Mouse (Mus musculus) left cerebral cortex, postnatal 10 days (tissue): ENCODE data around the gene 1700016K19Rik. TPM values are rescaled to one million over a fixed set of nuclear protein-coding genes. Genes with fewer than 3 reads are reported as not detected.

ENCODE experiments used
- DNase-seq, 2 experiments: peaks; one replicate each; pipeline ENCODE4 v3.0.0; 2021 to 2022; ENCODE audit warnings: low spot score in 2 of 2, mixed read lengths in 1 of 2; ENCODE audit errors: extremely low spot score in 1 of 2
- intact Hi-C: fragments of 180-260 bp; cut with DNase I; formaldehyde crosslinking; loops from one replicate; pipeline ENCODE4 v1.15.1; 2025
- total RNA-seq, 2 experiments: library from RNA; stranded (reverse); gene quantifications; 2 replicates each; pipeline ENCODE4 v1.2.3; 2021

1700016K19Rik gene
- 1 to 10 TPM; 4.5 to 6.2 TPM for total RNA-seq

DNA sequence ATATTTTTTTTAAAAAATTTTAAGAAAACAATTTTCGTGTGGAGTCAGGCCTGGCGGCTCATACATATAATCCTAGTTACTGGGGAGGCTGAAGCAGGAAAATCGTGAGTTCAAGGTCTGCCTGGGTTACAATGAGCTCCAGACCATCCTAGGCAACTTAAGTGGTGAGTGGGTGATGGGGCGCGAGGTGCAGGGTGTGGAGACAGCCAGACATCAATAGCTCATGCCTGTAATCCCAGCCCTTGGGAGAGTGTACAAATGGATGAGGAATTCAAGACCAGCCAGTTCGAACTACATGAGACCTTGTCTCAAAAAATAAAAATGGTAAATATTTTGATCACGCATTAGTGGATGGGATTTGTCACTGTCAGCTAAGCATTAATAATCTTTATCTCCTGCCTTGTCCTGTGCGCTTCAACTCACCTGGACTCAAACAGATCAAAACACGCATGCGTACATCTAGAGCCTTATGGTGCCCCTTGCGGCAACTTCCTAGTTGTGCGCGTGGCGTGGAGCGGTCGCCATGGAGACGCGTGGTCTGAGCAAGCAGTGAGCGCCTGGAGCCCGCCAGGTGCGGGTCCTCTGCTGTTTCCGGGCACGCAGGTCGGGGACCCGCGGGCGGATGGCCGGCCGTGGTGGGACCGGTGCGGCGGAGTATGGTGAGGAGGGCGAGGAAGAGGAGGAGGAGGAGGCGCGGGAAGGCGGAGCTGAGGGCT, at the start of gene 1700016K19Rik:
TSS of gene 1700016K19Rik (plus strand) at position 473 of the 716 bp plus-strand sequence.
- intact Hi-C loops = no loop called here
- DNase-seq = peak; percentile 80 to 89

DNA sequence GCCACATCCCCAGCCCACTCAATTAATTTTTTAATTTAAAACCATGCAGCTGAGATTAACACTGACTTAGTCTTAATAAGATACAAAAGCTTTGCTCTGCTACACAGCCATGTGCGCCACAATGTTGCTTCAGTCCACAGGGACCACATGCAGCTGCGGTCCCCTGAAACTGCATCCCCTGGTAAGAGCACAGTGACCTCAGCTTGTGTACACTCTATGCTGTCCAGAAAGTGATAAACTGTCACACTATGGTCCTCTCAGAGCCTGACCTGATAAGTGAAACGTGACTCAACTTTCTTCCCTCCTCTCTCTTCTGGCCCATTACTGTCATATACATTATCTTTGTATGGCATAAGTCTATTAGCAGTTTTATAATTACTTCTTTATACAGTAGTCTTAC, 49.3 kb upstream of the 1700016K19Rik start:
- no peak for DNase-seq
- intact Hi-C loops = no loop called here

DNA sequence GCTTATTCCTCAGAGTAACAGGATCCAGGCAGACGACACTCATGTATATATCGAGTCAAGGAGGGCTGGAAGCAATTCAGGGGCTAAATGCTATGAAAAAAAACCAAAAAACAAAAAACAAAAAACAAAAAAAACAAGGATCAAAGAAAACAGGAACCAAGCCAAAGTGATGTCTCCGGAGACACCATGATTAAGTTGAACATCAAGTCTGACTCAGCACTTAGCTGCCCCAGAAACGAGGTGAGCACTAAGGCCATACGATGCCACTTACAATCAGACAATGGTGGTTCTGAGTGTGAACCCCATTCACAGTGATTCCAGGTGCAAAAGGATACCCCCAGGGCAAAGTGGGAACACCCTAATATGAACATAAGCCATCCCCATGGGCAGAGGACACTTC, 47.8 kb upstream of the 1700016K19Rik start:
- intact Hi-C loops = no loop called here
- no peak for DNase-seq

DNA sequence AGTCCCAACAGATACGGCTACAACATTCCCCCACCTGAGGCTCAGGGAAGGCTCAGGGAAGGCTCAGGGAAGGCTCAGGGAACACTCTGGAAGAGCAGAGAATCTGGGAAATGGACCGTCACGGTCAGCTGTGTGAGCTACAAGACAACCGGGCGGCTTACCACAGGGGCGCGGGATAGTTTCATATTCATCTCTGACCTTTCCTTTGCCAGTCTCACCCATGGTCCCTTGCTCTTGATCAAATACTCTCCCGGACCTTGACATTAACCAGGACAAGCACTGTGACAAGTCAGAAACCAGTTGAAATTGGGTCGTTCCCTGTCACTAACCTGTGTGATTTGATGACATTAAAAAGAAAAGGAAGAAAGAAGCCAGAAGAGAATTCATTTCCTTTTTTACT, 44.8 kb upstream of the 1700016K19Rik start:
- intact Hi-C loops = no loop called here
- DNase-seq = no peak

DNA sequence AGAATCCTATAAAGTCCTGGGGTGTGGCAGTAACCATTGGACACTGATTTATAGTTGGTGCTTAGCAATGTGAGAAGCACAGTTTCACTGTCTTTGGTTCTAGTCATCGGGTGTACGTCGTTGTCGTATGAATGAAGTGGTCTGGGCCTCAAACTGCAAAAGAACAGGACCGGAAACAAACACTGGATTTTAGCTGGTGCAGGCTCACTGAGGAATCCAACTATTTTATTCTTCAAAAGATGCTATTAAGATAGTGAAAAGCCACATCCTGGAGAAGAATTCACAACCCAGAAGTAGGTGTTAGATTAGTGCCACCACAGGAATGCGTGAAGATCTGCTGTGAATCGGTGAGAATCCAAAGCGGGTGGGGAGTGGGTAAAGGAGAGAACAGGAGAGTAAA, 43.1 kb upstream of the 1700016K19Rik start:
- DNase-seq = no peak
- intact Hi-C loops = no loop called here

DNA sequence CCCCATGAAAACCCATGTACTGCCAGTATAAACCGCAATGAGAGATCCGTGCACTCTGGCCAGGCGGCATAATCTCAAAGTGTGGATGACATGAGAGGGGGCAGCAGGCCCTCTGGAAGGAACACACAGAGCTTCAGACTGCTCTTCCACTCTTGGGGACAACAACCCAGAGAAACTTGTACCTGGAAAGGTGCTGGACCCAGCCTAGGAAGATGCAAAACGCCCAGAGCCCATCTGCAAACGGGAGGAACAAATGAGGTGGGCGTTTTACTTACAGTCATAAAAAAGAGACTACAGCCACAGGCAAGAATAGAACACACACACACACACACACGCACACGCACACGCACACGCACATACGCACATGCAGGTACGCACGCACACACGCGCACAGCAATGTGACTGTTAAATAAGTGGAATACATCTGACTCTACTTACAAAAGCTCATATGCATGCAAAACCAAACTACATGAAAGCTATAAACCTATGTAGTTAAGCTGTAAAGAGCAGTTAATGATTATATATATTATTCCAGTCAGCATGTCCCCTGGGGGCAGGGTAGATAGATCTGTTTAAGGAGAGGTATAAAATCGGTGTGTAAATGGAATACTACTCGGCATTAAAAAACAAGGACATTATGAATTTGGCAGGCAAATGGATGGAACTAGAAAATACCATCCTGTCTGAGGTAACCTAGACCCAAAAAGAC, 42.4 kb upstream of the 1700016K19Rik start:
- intact Hi-C loops = no loop called here
- DNase-seq = no peak

DNA sequence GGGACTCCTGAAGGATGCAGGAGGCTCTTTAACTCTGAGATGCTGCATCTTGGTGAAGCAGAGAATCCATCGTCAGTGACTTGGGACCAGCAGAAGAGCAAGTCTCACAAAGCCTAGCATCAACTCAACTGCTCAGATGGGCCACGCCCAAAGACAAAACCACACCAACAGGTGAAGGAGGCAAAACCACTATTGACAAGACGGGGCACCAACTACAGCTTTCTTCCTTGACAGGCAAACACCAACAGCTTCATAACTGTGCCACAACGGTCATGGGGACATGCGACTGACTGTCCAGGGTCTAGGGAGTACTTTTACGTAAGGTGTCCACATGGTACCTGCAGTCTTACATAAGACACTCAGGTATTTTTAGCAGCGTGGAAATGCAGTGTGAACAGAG, 37.9 kb upstream of the 1700016K19Rik start:
- intact Hi-C loops = no loop called here
- no peak for DNase-seq

DNA sequence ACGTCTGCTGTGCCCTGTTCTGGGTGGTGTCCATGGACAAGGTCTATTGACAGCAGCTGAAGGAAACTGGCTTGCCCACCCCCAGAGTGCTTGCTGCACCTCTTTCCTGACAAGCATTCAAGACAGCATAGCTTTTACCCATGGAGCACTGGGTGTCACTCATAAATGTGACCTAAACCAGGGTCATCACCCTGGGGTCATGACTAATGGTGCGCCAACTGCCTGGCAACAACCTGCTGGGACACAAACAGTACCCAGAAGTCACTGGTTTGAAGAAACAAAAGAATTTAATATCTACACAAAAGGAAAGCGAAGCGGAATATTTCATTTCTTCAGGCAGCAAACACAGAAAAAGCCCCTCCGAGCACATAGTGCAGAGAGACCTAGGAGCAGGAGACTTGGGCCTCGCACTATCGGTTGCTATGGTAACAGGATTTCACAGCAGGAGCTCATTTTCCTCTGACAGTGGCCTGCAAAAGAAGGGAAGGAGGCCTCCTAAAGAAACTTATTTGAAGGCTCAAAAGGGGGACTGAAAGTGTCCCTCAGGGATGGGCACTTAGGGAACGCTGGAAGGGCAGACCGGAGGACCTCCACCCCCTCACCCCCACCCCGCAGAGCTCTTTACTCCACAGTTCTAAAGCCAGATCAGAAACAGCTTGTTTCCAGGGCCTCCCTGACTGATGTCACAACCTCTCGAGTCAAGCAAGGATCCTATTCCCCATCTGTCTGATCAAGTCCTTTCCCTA, 35.8 kb upstream of the 1700016K19Rik start:
- intact Hi-C loops = no loop called here
- DNase-seq = peak; percentile 42 to 48

DNA sequence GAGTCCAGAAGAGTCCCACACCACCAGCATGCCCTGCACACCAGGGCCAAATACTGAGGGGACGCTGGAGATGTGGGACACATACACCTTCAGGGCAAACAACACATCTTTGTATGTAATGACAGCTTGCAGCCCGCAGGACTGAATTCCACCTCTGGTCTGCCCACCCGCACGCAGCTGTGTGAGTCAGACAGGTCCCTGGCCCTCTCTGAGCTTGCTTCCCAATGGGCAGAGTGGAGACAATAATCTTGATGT, 35.3 kb upstream of the 1700016K19Rik start:
- intact Hi-C loops = no loop called here
- DNase-seq = no peak

DNA sequence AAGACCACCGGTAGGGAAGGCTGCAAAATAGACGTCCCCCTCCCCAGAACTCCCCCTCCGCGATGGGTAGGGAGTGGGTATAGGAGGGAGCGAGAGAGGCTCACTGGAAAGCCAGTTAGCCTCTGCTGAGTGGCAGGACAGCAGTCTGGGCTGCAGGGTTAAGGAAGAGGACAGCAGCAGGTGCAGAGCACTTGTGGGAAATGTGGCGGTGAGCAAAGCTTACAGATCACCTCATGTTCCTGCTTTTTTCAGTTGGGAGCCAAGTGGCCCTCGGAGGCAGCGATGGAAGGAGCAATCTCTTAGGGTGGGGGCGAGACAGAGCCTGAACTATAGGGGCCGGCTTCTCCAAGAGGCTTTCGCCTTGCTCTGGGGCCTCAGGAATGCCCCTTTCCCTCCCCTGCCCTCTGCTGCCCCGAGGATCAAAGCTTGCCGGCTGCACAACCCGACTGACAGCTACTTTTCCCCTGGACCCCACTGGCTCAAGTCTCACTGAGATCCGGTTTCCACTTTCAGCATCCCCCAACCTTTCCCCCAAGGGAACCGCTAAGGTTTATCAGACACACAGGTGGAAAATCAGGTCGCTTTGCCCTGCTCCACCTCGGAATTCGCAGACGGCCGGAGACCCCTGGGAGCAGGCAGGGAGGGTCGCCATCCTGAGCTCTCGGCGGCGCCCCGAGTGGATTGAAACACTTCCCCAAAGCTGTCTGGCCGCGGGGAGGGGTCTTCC, 33.9 kb upstream of the 1700016K19Rik start:
- intact Hi-C loops = loop anchor here (2.0 to 5.0 kb wide), 2 partner anchors 53 to 184 kb away; no protein-coding TSS in a partner anchor
- DNase-seq = no peak

DNA sequence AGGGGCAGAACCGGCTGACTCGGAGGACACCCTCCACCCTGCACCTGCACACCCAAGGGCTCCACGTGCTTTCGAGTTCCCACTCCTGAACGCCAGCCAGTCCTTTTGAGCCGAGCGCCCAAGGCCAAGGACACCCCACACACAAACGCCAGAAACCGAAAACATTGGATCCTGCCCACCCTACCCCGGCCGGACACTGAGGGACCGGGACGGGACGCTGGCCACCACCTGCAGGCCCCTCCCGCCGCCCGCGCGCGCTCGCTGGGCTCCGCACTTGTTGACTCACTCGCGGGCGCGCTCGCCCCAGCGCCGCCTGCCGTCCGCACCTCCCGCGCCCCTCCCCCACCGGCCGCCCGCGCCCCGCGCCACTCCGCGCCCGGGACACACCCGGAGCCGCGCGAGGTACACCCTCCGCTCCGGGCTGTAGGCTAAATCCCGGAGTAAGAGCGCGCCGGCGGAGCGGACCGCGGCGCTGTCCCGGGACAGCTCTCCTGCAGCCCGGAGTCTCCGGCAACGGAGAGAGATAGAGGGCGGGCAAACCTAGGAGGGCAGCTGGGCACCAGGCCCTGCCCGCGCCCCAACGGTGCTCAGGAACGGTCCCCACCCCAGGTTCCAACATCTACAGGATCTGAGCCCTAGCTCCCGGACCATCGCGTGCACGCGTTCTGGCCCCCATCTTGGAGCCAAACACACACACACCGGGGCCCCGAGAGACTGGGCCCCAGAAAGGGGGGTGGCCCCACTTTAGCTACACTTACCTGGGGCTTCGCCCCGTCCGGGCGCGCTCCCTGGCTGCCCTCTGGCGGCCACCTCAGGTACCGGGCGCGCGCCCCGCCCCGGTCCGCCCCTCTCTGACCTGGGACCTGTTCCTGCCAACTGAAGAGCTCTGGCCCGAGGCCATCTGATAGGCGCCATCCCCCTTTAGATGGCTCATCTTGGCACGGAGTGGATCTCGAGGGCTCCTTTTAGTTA, 33.0 kb upstream of the 1700016K19Rik start:
- DNase-seq = peak; percentile 20 to 89
- intact Hi-C loops = loop anchor here (2.0 to 5.0 kb wide), 2 partner anchors 54 to 184 kb away; no protein-coding TSS in a partner anchor

DNA sequence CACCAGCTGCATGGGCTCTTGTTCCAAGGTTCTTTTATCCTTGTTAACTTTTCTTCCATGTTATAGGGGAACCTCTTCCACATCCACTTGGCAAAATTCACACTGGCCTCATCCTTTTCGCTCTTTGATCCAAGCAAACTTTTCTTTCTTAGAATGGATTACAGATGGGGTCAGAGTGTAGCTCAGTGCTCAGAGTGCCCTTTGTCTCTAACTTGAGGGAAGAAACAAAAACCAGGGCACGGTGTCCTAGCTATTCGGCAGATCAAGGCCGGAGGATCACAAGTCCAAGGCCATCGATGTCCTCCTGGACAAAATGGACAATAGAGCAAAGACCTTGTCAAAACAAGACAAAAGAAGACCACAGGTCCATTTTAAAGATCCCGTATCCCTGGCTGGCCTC, 31.0 kb upstream of the 1700016K19Rik start:
- intact Hi-C loops = loop anchor here (5.0 kb wide), 1 partner anchor 186 kb away; no protein-coding TSS in a partner anchor
- no peak for DNase-seq

DNA sequence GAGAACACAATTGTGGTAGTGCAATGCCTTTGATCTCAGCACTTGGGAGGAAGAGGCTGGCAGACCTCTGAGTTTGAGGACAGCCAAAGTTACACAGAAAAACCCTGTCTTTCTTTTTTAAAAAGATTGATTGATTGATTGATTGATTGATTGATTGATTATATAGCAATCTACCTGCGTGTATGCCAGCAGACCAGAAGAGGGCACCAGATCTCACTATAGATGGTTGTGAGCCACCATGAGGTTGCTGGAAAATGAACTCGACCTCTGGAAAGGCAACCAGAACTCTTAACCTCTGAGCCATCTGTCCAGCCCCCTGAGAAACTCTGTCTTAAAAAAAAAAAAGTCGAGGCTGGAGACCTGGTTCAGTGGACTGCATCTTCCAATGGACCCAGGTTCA, 29.1 kb upstream of the 1700016K19Rik start:
- DNase-seq = no peak
- intact Hi-C loops = no loop called here

DNA sequence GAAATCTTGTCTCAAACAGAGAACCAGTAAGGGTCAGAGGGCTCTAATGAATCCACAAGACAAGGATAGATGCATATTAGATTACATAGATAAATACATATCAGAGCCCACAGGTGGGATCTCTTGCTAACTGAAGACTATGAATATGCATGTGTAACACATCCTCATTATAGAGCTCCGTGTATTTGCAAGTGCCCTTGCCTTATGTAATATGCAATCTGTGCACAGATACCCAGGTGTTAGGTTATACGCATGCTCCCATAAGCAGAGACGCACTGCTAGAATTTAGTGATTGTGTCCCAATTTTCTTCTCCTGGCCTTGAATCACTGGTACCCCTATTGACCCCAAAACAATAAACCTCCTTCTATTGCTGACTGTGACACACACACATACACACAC, 27.5 kb upstream of the 1700016K19Rik start:
- DNase-seq = no peak
- intact Hi-C loops = no loop called here

DNA sequence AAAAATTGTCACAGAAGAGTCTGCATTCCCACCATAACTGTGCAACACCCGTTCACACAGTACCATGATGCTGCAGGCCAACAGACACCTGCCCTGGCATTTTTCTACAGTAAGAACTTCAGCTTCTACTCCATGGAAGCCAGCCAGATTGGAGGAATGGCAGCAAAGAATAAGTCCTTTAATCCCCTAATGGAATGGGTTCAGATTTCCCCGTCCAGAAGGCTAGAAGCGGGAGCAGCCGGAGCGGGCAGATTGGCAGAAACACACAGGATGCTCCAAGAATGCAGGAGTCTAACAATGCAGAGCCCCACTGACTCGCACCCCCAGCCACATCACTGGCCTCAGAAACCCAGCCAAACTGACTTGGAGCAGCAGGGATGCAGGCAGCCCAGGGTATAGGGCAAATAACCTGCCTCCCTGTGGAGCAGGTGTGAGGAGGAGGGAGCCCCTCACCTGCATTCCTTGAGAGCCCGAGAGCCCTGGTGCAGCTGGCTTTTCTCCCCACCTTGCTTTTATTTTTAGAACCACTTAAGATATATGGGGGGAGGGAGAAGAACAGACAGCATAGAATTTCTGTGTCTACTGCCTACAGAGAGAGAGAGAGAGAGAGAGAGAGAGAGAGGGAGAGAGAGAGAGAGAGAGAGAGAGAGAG, 26.7 kb upstream of the 1700016K19Rik start:
- intact Hi-C loops = no loop called here
- no peak for DNase-seq

DNA sequence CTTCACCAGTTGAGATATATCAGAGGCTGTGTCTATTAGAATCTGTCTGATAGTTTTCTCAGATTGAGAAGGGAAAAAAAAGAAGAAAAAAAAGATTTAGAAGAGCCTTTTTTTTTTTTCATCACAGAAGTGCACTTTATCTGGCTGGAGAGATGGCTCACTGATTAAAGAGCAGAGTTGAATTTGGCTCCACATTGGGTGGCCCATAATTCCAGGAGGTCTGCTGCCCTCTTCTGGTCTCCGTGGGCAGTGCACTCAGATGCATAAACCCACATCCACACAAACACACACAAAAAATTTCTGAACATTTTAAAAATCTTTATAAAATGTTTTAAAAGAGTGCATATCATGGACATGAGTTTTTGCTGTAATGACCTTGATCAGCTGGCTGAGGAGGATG, 25.7 kb upstream of the 1700016K19Rik start:
- no peak for DNase-seq
- intact Hi-C loops = no loop called here

DNA sequence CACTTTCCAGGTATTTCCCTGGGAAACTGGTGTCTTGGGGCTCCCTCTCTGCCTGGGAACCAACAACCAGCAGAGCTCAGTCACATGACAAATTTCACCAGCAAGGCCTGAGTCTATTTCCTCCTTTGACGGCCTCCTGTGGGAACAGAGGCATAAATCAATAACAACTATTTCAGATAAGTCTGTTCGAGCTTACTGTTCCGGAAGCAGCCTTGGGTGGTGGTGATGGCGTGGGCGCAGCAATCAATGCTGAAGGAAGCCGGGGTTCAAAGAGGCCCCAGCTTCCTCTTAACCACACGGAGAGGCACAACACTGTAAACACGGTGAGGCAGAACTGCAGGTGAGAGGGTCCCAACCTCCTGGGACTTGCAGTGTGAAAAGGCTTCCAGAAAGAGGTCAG, 23.0 kb upstream of the 1700016K19Rik start:
- intact Hi-C loops = no loop called here

DNA sequence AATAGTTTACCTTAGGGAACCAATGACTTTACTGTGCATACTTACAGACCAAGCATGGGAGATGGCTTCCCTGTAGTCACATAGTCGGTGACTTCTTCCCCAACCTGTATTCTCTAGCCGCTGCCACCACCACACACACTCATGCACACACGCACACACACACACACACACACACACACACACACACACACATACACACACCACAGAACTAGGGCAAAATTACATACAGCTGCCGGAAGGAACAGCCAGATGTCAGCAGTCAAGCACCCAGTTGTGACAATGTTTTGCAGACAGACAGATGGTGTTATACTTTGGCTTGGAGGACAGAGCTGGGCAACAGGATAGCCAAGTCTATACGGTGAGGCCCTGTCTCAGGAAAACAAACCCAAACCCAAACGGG, 21.7 kb upstream of the 1700016K19Rik start:
- intact Hi-C loops = no loop called here
- DNase-seq = no peak

More for the DNA sequence above, 23.0 kb upstream of the 1700016K19Rik start:
- no peak for DNase-seq
